Mouse (Mus musculus) heart, embryonic 11.5 days (tissue): ENCODE data around the gene Gen1. TPM values are rescaled to one million over a fixed set of nuclear protein-coding genes. Genes with fewer than 3 reads are reported as not detected.

Source experiments
- ATAC-seq: fragments of 200-750 bp; cut with Nextera tagmentation; replicated peaks from 2 replicates; pipeline ENCODE4 v1.8.0; 2017; ENCODE audit warnings: moderate library complexity; ENCODE audit not compliant: insufficient number of reproducible peaks, low FRiP score, low TSS enrichment
- H3K27ac ChIP-seq: fragments of 300-500 bp; sonication (generic); 2 replicates; pipeline ENCODE4 v1.5.1; 2014; ENCODE audit warnings: mild to moderate bottlenecking, low read depth, low read length
- H3K27me3 ChIP-seq: fragments of 300-500 bp; sonication (generic); 2 replicates; pipeline ENCODE4 v1.6.1; 2014; ENCODE audit warnings: mild to moderate bottlenecking, low read length, mixed read lengths; ENCODE audit not compliant: control insufficient read depth, insufficient read depth
- H3K36me3 ChIP-seq: fragments of 300-500 bp; sonication (generic); 2 replicates; pipeline ENCODE4 v1.6.1; 2014; ENCODE audit warnings: mild to moderate bottlenecking, low read length, moderate library complexity, mixed read lengths; ENCODE audit not compliant: control insufficient read depth, insufficient read depth
- H3K4me1 ChIP-seq: fragments of 300-500 bp; sonication (generic); 2 replicates; pipeline ENCODE4 v1.6.1; 2014; ENCODE audit warnings: low read length; ENCODE audit not compliant: control insufficient read depth, insufficient read depth
- H3K4me2 ChIP-seq: fragments of 300-500 bp; sonication (generic); 2 replicates; pipeline ENCODE4 v1.6.1; 2014; ENCODE audit warnings: mild to moderate bottlenecking, moderate library complexity
- H3K4me3 ChIP-seq: fragments of 300-500 bp; sonication (generic); 2 replicates; pipeline ENCODE4 v1.5.1; 2014; ENCODE audit warnings: low read depth, low read length
- H3K9ac ChIP-seq: fragments of 300-500 bp; sonication (generic); 2 replicates; pipeline ENCODE4 v1.6.1; 2014; ENCODE audit warnings: mild to moderate bottlenecking, low read depth, low read length, moderate library complexity
- H3K9me3 ChIP-seq: fragments of 300-500 bp; sonication (generic); replicated peaks from 2 replicates; pipeline ENCODE4 v1.6.1; 2016; ENCODE audit warnings: low read length; ENCODE audit not compliant: control insufficient read depth
- WGBS: fragments of 180-500 bp; shearing (Covaris S2); extraction: QIAGEN DNeasy Blood & Tissue Kit; methylation state at CpG from one replicate; pipeline ENCODE4 v1.1.7; 2014; ENCODE audit not compliant: insufficient replicate concordance; 5-methylcytosine and 5-hydroxymethylcytosine counted together
- polyA plus RNA-seq: library from polyadenylated mRNA; unstranded; fragments of >200 nt; fragmentation: Nextera tagmentation; extraction: Ambion mirVana; gene quantifications from 2 replicates; pipeline ENCODE4 v1.2.1, GENCODE M21; 2014

Gen1 gene
- polyA plus RNA-seq, 1 experiment from 2014 or later, result 17.8 TPM

- H3K27ac ChIP-seq, result peak overlapping the region; percentile 66
- H3K4me1 ChIP-seq, result peaks cover 8% of the 10 kb centered on the region; the same call in 1 of the 2 replicates
- peak overlapping the region; percentile 41 for H3K4me2 ChIP-seq
- H3K27me3 ChIP-seq, result no peaks in the 10 kb centered on the region
- H3K9ac ChIP-seq, result peak overlapping the region; percentile 60; the same call in 1 of the 2 replicates
- H3K9me3 ChIP-seq, result no peaks in the 10 kb centered on the region
- WGBS, result 47% methylated on average over 18 of the region's 18 CpGs
- no peaks in the 10 kb centered on the region for H3K36me3 ChIP-seq
- peak; percentile 51; the same call in 1 of the 2 replicates for ATAC-seq
- no peak overlapping the region for H3K4me3 ChIP-seq
These were observed 61.6 kb downstream of the Gen1 start for GRCm38 (mm10) chr12:11203694-11204665.

DNA sequence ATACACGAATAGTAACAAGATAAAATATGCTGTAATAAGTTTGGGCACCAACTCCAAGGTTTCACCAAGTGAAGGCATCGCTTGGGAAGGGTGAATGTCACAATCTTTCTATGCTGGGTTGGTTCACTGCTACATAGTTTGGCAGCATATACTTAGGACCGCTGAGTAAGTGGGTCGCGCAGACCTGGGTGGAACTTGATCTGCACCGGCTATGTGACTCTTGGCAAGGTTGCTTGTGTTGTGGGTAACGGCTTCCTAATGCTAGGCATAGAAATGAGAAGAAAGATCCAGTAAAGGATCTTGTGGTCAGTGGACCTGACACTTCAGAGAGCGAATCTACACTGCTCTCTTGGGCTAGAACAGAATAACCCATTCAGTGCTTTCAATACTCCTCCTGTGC lies 63.1 kb downstream of the Gen1 start:
- no peak overlapping the region for H3K4me3 ChIP-seq

DNA sequence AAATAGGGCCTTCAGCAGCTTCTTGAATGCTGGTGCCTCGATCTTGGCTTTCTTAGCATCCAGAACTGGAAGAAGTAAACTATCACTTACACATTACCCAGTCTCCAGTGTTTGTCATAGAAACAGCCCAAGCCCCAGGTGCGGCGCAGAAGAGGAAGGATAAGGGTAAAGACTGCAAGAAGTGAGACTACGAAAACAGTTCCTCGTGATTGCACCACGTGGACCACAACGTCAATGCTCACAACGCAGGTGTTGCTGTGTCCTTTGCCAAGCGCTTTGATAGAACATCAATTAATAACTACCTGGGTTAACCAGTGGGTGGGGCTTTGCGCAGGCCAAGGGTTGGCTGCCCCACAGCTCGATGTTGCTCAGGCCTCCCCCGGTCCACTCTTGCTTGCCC lies 64.9 kb downstream of the Gen1 start:
- no peak for ATAC-seq
- Histone ChIP-seq H3K4me2 (no peak overlapping the region), H3K36me3 (no peaks in the 10 kb centered on the region), H3K4me1 (peaks cover 10% of the 10 kb centered on the region; the same call in 1 of the 2 replicates), H3K9ac (no peak overlapping the region), H3K9me3 (no peaks in the 10 kb centered on the region), H3K4me3 (no peak overlapping the region), H3K27ac (no peak overlapping the region), H3K27me3 (no peaks in the 10 kb centered on the region)
- 90% methylated on average over 12 of the region's 12 CpGs for WGBS

More for the DNA sequence above, 63.1 kb downstream of the Gen1 start:
- H3K9ac ChIP-seq, result no peak overlapping the region
- H3K9me3 ChIP-seq, result no peaks in the 10 kb centered on the region
- no peaks in the 10 kb centered on the region for H3K27me3 ChIP-seq
- ATAC-seq, result no peak
- no peak overlapping the region for H3K27ac ChIP-seq
- no peaks in the 10 kb centered on the region for H3K36me3 ChIP-seq
- peaks cover 8% of the 10 kb centered on the region; the same call in 1 of the 2 replicates for H3K4me1 ChIP-seq
- H3K4me2 ChIP-seq, result no peak overlapping the region
- 86% methylated on average over 8 of the region's 8 CpGs for WGBS

- no peak overlapping the region for H3K9ac ChIP-seq
- no peak for ATAC-seq
- no peak overlapping the region for H3K4me2 ChIP-seq
- H3K27ac ChIP-seq, result no peak overlapping the region
- no peaks in the 10 kb centered on the region for H3K9me3 ChIP-seq
- H3K27me3 ChIP-seq, result no peaks in the 10 kb centered on the region
- WGBS, result 54% methylated on average over 2 of the region's 2 CpGs
- 0 out of 2 replicates have a peak, but pooled peaks cover 2% of the 10 kb centered on the region for H3K4me1 ChIP-seq
- no peak overlapping the region for H3K4me3 ChIP-seq
- H3K36me3 ChIP-seq, result no peaks in the 10 kb centered on the region
These were observed 67.0 kb downstream of the Gen1 start for GRCm38 (mm10) chr12:11198551-11198950.

DNA sequence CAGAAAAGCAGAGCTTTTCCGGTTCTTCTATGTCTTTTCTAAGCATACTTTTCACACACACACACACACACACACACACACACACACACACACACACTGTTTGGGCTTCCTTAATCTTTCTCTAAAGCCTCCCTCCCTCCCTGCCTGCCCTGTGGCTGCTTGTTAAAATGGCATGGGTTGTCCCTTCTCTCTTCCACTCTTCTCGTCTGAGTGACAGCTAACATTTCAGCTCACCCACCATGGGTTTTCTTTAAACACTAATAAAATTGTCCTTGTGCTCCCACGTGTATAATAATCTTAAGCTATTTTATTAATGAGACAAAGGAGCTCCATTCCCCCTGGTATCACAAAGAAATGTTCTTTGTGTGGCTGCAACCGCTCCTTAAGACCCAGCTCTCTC lies 67.6 kb downstream of the Gen1 start:
- no peaks in the 10 kb centered on the region for H3K9me3 ChIP-seq

GRCm38 (mm10) chr12:11196830-11197229 lies 68.8 kb downstream of the Gen1 start:
- WGBS, result 35% methylated on average over 5 of the region's 5 CpGs
- no peaks in the 10 kb centered on the region for H3K9me3 ChIP-seq
- H3K27me3 ChIP-seq, result no peaks in the 10 kb centered on the region
- no peak for ATAC-seq
- H3K27ac ChIP-seq, result no peak overlapping the region
- 0 out of 2 replicates have a peak, but pooled peaks cover 2% of the 10 kb centered on the region for H3K4me1 ChIP-seq
- no peak overlapping the region; the same call in 1 of the 2 replicates for H3K4me2 ChIP-seq
- no peaks in the 10 kb centered on the region for H3K36me3 ChIP-seq
- H3K9ac ChIP-seq, result no peak overlapping the region
- H3K4me3 ChIP-seq, result no peak overlapping the region

More for the DNA sequence above, 67.6 kb downstream of the Gen1 start:
- H3K4me1 ChIP-seq, result 0 out of 2 replicates have a peak, but pooled peaks cover 2% of the 10 kb centered on the region
- no peak overlapping the region for H3K9ac ChIP-seq
- no peak overlapping the region for H3K4me2 ChIP-seq
- H3K27ac ChIP-seq, result no peak overlapping the region
- no peaks in the 10 kb centered on the region for H3K36me3 ChIP-seq
- H3K4me3 ChIP-seq, result no peak overlapping the region
- WGBS, result 45% methylated on average over 4 of the region's 4 CpGs
- ATAC-seq, result no peak
- H3K27me3 ChIP-seq, result no peaks in the 10 kb centered on the region

GRCm38 (mm10) chr12:11196142-11196597 lies 69.4 kb downstream of the Gen1 start:
- 0 out of 2 replicates have a peak, but pooled peaks have one; percentile 59 for ATAC-seq
- Histone ChIP-seq H3K4me1 (0 out of 2 replicates have a peak, but pooled peaks cover 2% of the 10 kb centered on the region), H3K4me3 (peak overlapping the region; percentile 21; the same call in 1 of the 2 replicates), H3K27me3 (no peaks in the 10 kb centered on the region), H3K4me2 (peak overlapping the region; percentile 57), H3K9me3 (no peaks in the 10 kb centered on the region), H3K9ac (no peak overlapping the region), H3K27ac (no peak overlapping the region), H3K36me3 (no peaks in the 10 kb centered on the region)
- WGBS, result 9% methylated on average over 16 of the region's 19 CpGs

- H3K27ac ChIP-seq, result no peak overlapping the region
- H3K9ac ChIP-seq, result no peak overlapping the region
- no peak overlapping the region for H3K4me3 ChIP-seq
- 79% methylated on average over 1 of the region's 1 CpGs for WGBS
- H3K4me2 ChIP-seq, result no peak overlapping the region
- no peaks in the 10 kb centered on the region for H3K27me3 ChIP-seq
- H3K36me3 ChIP-seq, result no peaks in the 10 kb centered on the region
- H3K4me1 ChIP-seq, result 0 out of 2 replicates have a peak, but pooled peaks cover 2% of the 10 kb centered on the region
- H3K9me3 ChIP-seq, result no peaks in the 10 kb centered on the region
- ATAC-seq, result no peak
These were observed 70.6 kb downstream of the Gen1 start for GRCm38 (mm10) chr12:11195031-11195430.
